Mouse (Mus musculus) ES-E14 (cell line): Measurements from ENCODE around the gene Kcnip3. TPM values are rescaled to one million over a fixed set of nuclear protein-coding genes. Genes with fewer than 3 reads are reported as not detected.

Source experiments
- DNase-seq: peaks from one replicate; pipeline ENCODE4 v3.0.0-alpha.2; 2013; ENCODE audit warnings: low read depth, low spot score
- H3K27ac ChIP-seq: 2 replicates; pipeline ENCODE4 v1.5.1; 2012; ENCODE audit warnings: low read depth, mild to moderate bottlenecking, low read length, moderate library complexity, mixed read lengths; ENCODE audit not compliant: poor library complexity, insufficient read depth, severe bottlenecking
- H3K36me3 ChIP-seq: 2 replicates; pipeline ENCODE4 v1.6.1; 2012; ENCODE audit warnings: mild to moderate bottlenecking, low read length, moderate library complexity, mixed read lengths; ENCODE audit not compliant: control insufficient read depth, poor library complexity, insufficient read depth, severe bottlenecking
- H3K4me1 ChIP-seq, 2 experiments: fragments of 150-350 bp in 1 of 2; sonication (generic) in 1 of 2; 2 replicates each; pipeline ENCODE4 v1.6.1; 2012; ENCODE audit warnings: low read length in 2 of 2, mild to moderate bottlenecking in 1 of 2, mixed read lengths in 1 of 2; ENCODE audit not compliant: control insufficient read depth in 2 of 2, insufficient read depth in 2 of 2, poor library complexity in 1 of 2
- H3K4me3 ChIP-seq, 2 experiments: fragments of 150-350 bp in 1 of 2; sonication (generic) in 1 of 2; 2 replicates each; pipeline ENCODE4 v1.5.1; 2012; ENCODE audit warnings: low read length in 2 of 2, low read depth in 1 of 2, mild to moderate bottlenecking in 1 of 2, mixed read lengths in 1 of 2; ENCODE audit not compliant: insufficient read depth in 1 of 2, poor library complexity in 1 of 2, severe bottlenecking in 1 of 2
- H3K9ac ChIP-seq: 2 replicates; pipeline ENCODE4 v1.6.1; 2012; ENCODE audit warnings: low read depth, mild to moderate bottlenecking, low read length, mixed read lengths; ENCODE audit not compliant: poor library complexity, insufficient read depth, severe bottlenecking
- H3K9me3 ChIP-seq: fragments of 150-350 bp; sonication (generic); 2 replicates; pipeline ENCODE4 v1.6.1; 2012; ENCODE audit warnings: low read depth, mild to moderate bottlenecking, low read length; ENCODE audit not compliant: control insufficient read depth, insufficient read depth
- CHD2 ChIP-seq: IDR thresholded peaks from 2 replicates; pipeline ENCODE4 v1.6.1; 2014; ENCODE audit warnings: mild to moderate bottlenecking, low read depth, low read length, inconsistent platforms
- HCFC1 ChIP-seq: IDR thresholded peaks from 2 replicates; pipeline ENCODE4 v1.6.1; 2012; ENCODE audit warnings: low read length, inconsistent platforms, borderline replicate concordance; ENCODE audit not compliant: insufficient read depth
- MAFK ChIP-seq: IDR thresholded peaks from 2 replicates; pipeline ENCODE4 v1.6.1; 2014; ENCODE audit warnings: mild to moderate bottlenecking, low read depth, low read length, inconsistent platforms; ENCODE audit not compliant: insufficient read depth
- ZC3H11A ChIP-seq: IDR thresholded peaks from 2 replicates; pipeline ENCODE4 v1.6.1; 2012; ENCODE audit warnings: low read depth, mild to moderate bottlenecking, inconsistent platforms, low read length, borderline replicate concordance
- ZNF384 ChIP-seq: IDR thresholded peaks from 2 replicates; pipeline ENCODE4 v1.6.1; 2012; ENCODE audit warnings: low read depth, low read length, inconsistent platforms
- in situ Hi-C, 2 experiments: fragments of 600-800 bp; cut with MboI; formaldehyde crosslinking; loops; one replicate each; pipeline ENCODE4 v1.15.1; 2025; ENCODE audit warnings: low sequenced_read_pairs in 2 of 2, inconsistent platforms in 1 of 2; ENCODE audit not compliant: unreplicated experiment in 2 of 2
- total RNA-seq: library from RNA; depleted of rRNA; stranded (reverse); fragments of 300-350 nt; gene quantifications from 2 replicates; pipeline ENCODE4 v1.2.3, GENCODE M21; 2012

Gene Kcnip3
- total RNA-seq, 1 experiment, result 3.0 TPM

DNA sequence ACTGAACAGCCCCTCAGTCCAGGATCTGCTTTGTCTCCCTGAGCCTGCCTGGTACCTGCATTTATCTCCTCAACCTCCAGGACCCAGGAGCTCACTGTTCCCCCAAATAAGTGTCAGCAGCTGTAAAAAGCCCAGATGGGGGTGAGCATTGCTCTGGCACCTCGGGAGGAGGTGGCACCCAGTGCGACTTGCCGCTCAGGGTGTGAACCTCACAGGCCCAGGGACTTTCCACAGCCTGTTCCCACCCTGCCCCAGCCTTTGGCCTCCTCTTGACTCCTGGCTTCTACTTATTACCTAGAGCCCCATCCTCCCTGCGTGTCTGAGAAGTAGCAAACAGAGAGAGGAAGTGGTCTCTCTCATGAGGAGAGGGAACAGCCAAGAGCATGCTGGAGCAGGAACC is 16.7 kb downstream of the Kcnip3 start:
- in situ Hi-C loops, result loop anchor here in 1 of 2 experiments (5.0 kb wide), 1 partner anchor 52 kb away; no protein-coding TSS in a partner anchor
- TF ChIP-seq ZC3H11A (no peak), HCFC1 (no peak), MAFK (no peak), ZNF384 (no peak), CHD2 (no peak)
- H3K4me3 ChIP-seq, result no peak overlapping the region
- no peak overlapping the region for H3K9ac ChIP-seq
- DNase-seq, result no peak
- no peaks in the 10 kb centered on the region for H3K9me3 ChIP-seq
- H3K27ac ChIP-seq, result no peak overlapping the region
- H3K4me1 ChIP-seq, result no peaks in the 10 kb centered on the region
- H3K36me3 ChIP-seq, result no peaks in the 10 kb centered on the region

DNA sequence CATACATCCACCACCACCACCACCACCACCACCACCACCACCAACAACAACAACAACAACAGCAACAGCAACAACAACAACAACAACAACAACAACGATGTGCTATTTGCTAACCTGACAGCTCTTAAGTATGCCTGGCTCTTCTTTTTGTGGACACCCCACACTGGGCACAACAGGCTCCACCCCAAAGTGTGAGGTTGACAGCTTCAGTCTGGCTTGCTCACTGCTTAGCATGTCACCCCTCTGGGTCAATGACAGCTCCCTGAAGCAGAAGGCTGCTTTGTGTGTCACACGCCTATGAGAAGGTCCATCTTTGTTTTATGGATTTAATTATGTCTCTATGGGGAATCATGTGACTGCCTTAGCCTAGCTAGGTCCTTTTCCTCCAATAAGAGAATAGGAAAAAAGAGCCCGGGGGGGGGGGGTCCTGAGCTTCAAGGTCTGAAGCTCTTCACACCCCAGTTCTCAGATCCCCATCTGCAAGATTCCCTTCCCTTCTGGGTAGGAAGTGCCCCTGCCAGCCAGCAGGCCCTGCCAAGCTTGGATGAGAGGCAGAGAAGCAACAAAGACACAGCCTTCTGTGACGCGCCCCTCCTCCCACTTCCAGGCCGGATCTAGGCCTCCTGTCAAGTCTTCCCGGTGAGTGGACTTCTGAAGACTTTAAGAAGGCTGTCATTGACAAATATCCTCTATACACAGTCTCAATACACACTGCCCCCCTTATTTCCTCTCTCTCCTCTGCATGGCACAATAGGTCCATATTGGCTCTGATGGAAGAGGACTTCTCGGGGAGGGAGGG is 17.9 kb downstream of the Kcnip3 start:
- Histone ChIP-seq H3K9ac (no peak overlapping the region), H3K9me3 (no peaks in the 10 kb centered on the region), H3K4me3 (no peak overlapping the region), H3K36me3 (no peaks in the 10 kb centered on the region), H3K4me1 (no peaks in the 10 kb centered on the region), H3K27ac (no peak overlapping the region)
- DNase-seq, result no peak
- TF ChIP-seq MAFK (no peak), CHD2 (no peak), ZC3H11A (no peak), HCFC1 (no peak), ZNF384 (no peak)
- in situ Hi-C loops, result no loop called here

DNA sequence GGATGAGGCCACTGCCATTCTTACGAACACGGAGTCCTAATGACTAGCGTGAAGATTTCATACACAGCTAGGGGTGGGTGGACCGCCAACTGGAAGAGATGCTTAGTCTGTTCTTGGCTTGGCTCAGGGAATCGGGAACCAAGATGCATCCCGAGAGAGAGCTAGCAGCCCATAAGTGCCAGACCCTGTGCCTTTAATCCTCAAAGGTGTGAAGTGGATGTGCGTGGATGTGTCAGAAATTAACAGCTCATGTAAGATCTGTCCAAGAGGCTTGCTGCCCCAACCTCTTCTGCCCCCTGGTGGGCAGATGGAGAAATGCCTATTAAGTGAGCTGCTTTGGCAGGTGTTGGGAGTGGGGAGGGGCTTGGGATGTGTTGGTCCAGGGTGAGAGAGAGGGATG is 20.8 kb downstream of the Kcnip3 start:
- in situ Hi-C loops, result no loop called here

DNA sequence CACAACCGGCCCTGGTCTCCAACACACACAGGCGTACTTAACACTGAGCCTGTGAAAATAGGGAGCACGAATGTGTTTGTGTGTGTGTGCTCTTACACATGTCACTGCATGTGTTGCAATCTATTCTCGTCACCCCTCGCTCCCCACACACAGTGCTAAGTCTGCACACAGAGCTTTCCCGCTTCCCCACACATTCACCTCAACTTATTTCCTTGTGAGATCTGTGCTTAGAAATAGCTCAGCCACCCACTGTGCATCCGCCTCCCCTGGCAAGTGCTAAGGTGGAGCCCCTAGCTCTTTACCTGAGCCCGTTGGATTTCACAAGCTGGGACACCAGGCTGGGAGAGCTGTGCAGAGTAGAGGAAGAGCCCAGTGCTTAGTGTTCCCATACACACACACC is 23.1 kb downstream of the Kcnip3 start:
- Histone ChIP-seq H3K4me3 (no peak overlapping the region), H3K36me3 (no peaks in the 10 kb centered on the region)

More for the DNA sequence above, 20.8 kb downstream of the Kcnip3 start:
- Histone ChIP-seq H3K9ac (no peak overlapping the region), H3K4me1 (no peaks in the 10 kb centered on the region), H3K27ac (no peak overlapping the region), H3K36me3 (no peaks in the 10 kb centered on the region), H3K9me3 (no peaks in the 10 kb centered on the region), H3K4me3 (no peak overlapping the region)
- 0 out of 2 replicates have a peak, but pooled peaks have one; percentile 3 for TF ChIP-seq ZC3H11A
- TF ChIP-seq CHD2, result no peak
- peak; percentile 56 for DNase-seq

More for the DNA sequence above, 23.1 kb downstream of the Kcnip3 start:
- Histone ChIP-seq H3K27ac (no peak overlapping the region), H3K4me1 (no peaks in the 10 kb centered on the region), H3K9me3 (no peaks in the 10 kb centered on the region), H3K9ac (no peak overlapping the region)
- TF ChIP-seq ZNF384, result no peak
- no peak for TF ChIP-seq ZC3H11A
- TF ChIP-seq HCFC1, result no peak
- no peak for TF ChIP-seq MAFK
- no peak for TF ChIP-seq CHD2
- in situ Hi-C loops, result no loop called here
- no peak for DNase-seq
